ENCODE assay signal across 15 mouse cellular contexts in genomic region chr16:5722506-5722905, GRCm38 (mm10).
A peak's percentile ranks its signal among the peaks of the same experiment; 100 is the strongest.
DNase-seq lines count a peak whose midpoint lies in the region.
"Had no signal": no experiment of that assay in that cellular context is flagged by ENCODE, and none has a peak within 500 bp of the region (broad histone marks: within the 10 kb centered on the region; RNA-seq: fewer than 3 reads in every experiment).

No protein-coding gene starts in this region.

- DNase-seq in adrenal gland, postnatal 36 days, result peak; percentile 4 to 17
- DNase-seq in adrenal gland, adult 2 months, result no peak
- DNase-seq in left cerebral cortex, postnatal 4 days, result peak; percentile 50
- no peak for DNase-seq in left cerebral cortex, adult 9 months (ENCODE audit: low spot score in 2 of 2)
- DNase-seq in MN1 (ENCODE audit: low spot score) (peak; percentile 24), NIH3T3 (ENCODE audit: low read depth) (peak; percentile 11)
- DNase-seq in kidney, postnatal 14 days, result no peak
- DNase-seq: cerebellum, adult 2 months; cerebellum, adult 9-11 months; gastrocnemius, postnatal 10 days; gastrocnemius, postnatal 36 days; heart, adult 2 months; heart, postnatal 14 days; heart, postnatal 4 days; kidney, adult 2 months had no signal

- intact Hi-C loops in left cerebral cortex, postnatal 4 days (cut with DNase I), result no loop called here

Comparison
In these comparisons a context has a peak if more than half of its experiments do, and no peak if none do; other contexts are left out.
1. DNase-seq: peak in adrenal gland, postnatal 36 days (2 of 2), left cerebral cortex, postnatal 4 days (single experiment), MN1 (single experiment) and NIH3T3 (single experiment); none in adrenal gland, adult 2 months (single experiment), left cerebral cortex, adult 9 months (0 of 2) and kidney, postnatal 14 days (single experiment).